Mouse (Mus musculus): ENCODE data around the gene Agrn. TPM values are rescaled to one million over a fixed set of nuclear protein-coding genes. Genes with fewer than 3 reads are reported as not detected.

The Agrn gene
- total and polyA plus RNA-seq, 3 experiments, result 1.7 to 10.6 (median 3.4) TPM

DNA sequence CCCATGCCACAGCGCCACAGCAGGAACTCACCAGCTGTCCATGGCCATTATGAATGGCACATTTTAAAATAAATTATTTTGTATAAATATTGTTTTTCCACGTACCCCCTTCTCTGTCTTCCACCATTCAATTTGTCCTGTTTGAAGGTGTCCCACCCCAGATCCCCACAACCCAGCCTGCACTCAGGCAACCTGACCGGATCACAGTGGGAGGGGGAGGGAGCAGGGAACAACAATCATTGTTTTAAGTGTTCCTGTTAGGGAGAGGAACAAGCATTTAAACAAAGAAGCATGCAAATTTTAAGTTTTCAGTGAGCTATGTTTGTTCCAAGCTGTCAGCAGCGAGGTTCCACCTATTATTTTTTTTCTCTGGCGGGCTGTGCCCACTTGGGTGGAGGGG, 64.0 kb downstream of the Agrn start:
- Histone ChIP-seq H3K27ac (ENCODE audit: insufficient read depth, low read depth) (no peak overlapping the region), H3K9ac (ENCODE audit: insufficient read depth, low read depth) (no peak overlapping the region), H3K79me2 (replicated peaks; ENCODE audit: control insufficient read depth, extremely low read depth, insufficient read depth, poor library complexity, severe bottlenecking) (no peaks in the 10 kb centered on the region), H3K4me3 (replicated peaks in 1 of 3; ENCODE audit: low read depth in 2 of 3, low read length in 2 of 3, poor library complexity in 1 of 3) (no peak overlapping the region), H3K36me3 (replicated peaks in 1 of 2; ENCODE audit: control insufficient read depth in 1 of 2, insufficient read depth in 1 of 2, low read length in 1 of 2) (peaks cover 0 to 7% of the 10 kb centered on the region in 2 experiments), H3K9me3 (replicated peaks; ENCODE audit: low read length) (no peaks in the 10 kb centered on the region), H3K27me3 (replicated peaks) (no peaks in the 10 kb centered on the region), H3K4me2 (ENCODE audit: insufficient read depth, low read depth, poor library complexity, severe bottlenecking) (no peak overlapping the region), H3K4me1 (ENCODE audit: control insufficient read depth in 1 of 2, insufficient read depth in 2 of 2) (peaks cover 0 to 11% of the 10 kb centered on the region in 2 experiments; a peak in 2 of 4 replicates)
- TF ChIP-seq SIN3A (IDR thresholded peaks at IDR 0.05; ENCODE audit: low read length) (no peak), SMC3 (IDR thresholded peaks at IDR 0.05; ENCODE audit: low read depth, low read length) (no peak), E2F4 (IDR thresholded peaks at IDR 0.05; ENCODE audit: insufficient replicate concordance, low read depth, low read length) (no peak), TBP (conservative IDR thresholded peaks at IDR 0.05; ENCODE audit: low read depth, low read length) (no peak), POLR2A (IDR thresholded peaks at IDR 0.05; ENCODE audit: low read depth, low read length) (no peak), RAD21 (IDR thresholded peaks at IDR 0.05; ENCODE audit: low read depth, low read length) (no peak), CHD1 (IDR thresholded peaks at IDR 0.05; ENCODE audit: low read depth, low read length) (no peak), IRF4 (IDR thresholded peaks at IDR 0.05; ENCODE audit: low read depth, low read length) (no peak)
- in situ Hi-C loops (cut with MboI; ENCODE audit: low pct_ligation_motif_present, low pct_unique_long_range_greater_than_20kb, low sequenced_read_pairs), result no loop called here
- DNase-seq (ENCODE audit: extremely low read depth), result no peak
- dilution Hi-C loops (cut with MboI; ENCODE audit: extremely low pct_ligation_motif_present, extremely low pct_unique_long_range_greater_than_20kb, low sequenced_read_pairs), result no loop called here

GRCm38 (mm10) chr4:156130940-156131339, 66.3 kb downstream of the Agrn start:
- H3K9ac ChIP-seq (ENCODE audit: insufficient read depth, low read depth), result no peak overlapping the region
- peaks cover 0 to 19% of the 10 kb centered on the region in 2 experiments; a peak in 2 of 4 replicates for H3K4me1 ChIP-seq (ENCODE audit: control insufficient read depth in 1 of 2, insufficient read depth in 2 of 2)
- in situ Hi-C loops (cut with MboI; ENCODE audit: low pct_ligation_motif_present, low pct_unique_long_range_greater_than_20kb, low sequenced_read_pairs), result no loop called here

GRCm38 (mm10) chr4:156130436-156130835, 66.9 kb downstream of the Agrn start, which contains the start of gene Rnf223:
Rnf223 (plus strand) TSS chr4:156130513.
- Histone ChIP-seq H3K27ac (ENCODE audit: insufficient read depth, low read depth) (no peak within 1 kb of the TSS), H3K79me2 (replicated peaks; ENCODE audit: control insufficient read depth, extremely low read depth, insufficient read depth, poor library complexity, severe bottlenecking) (no peaks in the 10 kb centered on the region), H3K27me3 (replicated peaks) (no peaks in the 10 kb centered on the region), H3K9ac (ENCODE audit: insufficient read depth, low read depth) (no peak within 1 kb of the TSS), H3K4me2 (ENCODE audit: insufficient read depth, low read depth, poor library complexity, severe bottlenecking) (no peak within 1 kb of the TSS), H3K4me1 (ENCODE audit: control insufficient read depth in 1 of 2, insufficient read depth in 2 of 2) (peaks cover 0 to 19% of the 10 kb centered on the region in 2 experiments; a peak in 2 of 4 replicates), H3K9me3 (replicated peaks; ENCODE audit: low read length) (no peaks in the 10 kb centered on the region), H3K4me3 (replicated peaks in 1 of 3; ENCODE audit: low read depth in 2 of 3, low read length in 2 of 3, poor library complexity in 1 of 3) (no peak within 1 kb of the TSS), H3K36me3 (replicated peaks in 1 of 2; ENCODE audit: control insufficient read depth in 1 of 2, insufficient read depth in 1 of 2, low read length in 1 of 2) (peaks cover 13 to 36% of the 10 kb centered on the region in 2 experiments)
- dilution Hi-C loops (cut with MboI; ENCODE audit: extremely low pct_ligation_motif_present, extremely low pct_unique_long_range_greater_than_20kb, low sequenced_read_pairs), result no loop called here
- DNase-seq (ENCODE audit: extremely low read depth), result no peak
- in situ Hi-C loops (cut with MboI; ENCODE audit: low pct_ligation_motif_present, low pct_unique_long_range_greater_than_20kb, low sequenced_read_pairs), result no loop called here
- TF ChIP-seq ETS1 (conservative IDR thresholded peaks at IDR 0.05; ENCODE audit: low read depth, low read length), result no peak
- TF ChIP-seq SMC3 (IDR thresholded peaks at IDR 0.05; ENCODE audit: low read depth, low read length), result no peak
- no peak for TF ChIP-seq TBP (conservative IDR thresholded peaks at IDR 0.05; ENCODE audit: low read depth, low read length)
- TF ChIP-seq IRF4 (IDR thresholded peaks at IDR 0.05; ENCODE audit: low read depth, low read length), result no peak
- no peak for TF ChIP-seq USF2 (conservative IDR thresholded peaks at IDR 0.05; ENCODE audit: low read depth, low read length)
- no peak for TF ChIP-seq RAD21 (IDR thresholded peaks at IDR 0.05; ENCODE audit: low read depth, low read length)
- no peak for TF ChIP-seq ELF1 (IDR thresholded peaks at IDR 0.05; ENCODE audit: low read depth, low read length)

More at GRCm38 (mm10) chr4:156130940-156131339, 66.3 kb downstream of the Agrn start:
- Histone ChIP-seq H3K27me3 (replicated peaks) (no peaks in the 10 kb centered on the region), H3K36me3 (replicated peaks in 1 of 2; ENCODE audit: control insufficient read depth in 1 of 2, insufficient read depth in 1 of 2, low read length in 1 of 2) (peaks cover 8 to 31% of the 10 kb centered on the region in 2 experiments), H3K4me3 (replicated peaks in 1 of 3; ENCODE audit: low read depth in 2 of 3, low read length in 2 of 3, poor library complexity in 1 of 3) (no peak overlapping the region), H3K4me2 (ENCODE audit: insufficient read depth, low read depth, poor library complexity, severe bottlenecking) (no peak overlapping the region), H3K9me3 (replicated peaks; ENCODE audit: low read length) (no peaks in the 10 kb centered on the region), H3K27ac (ENCODE audit: insufficient read depth, low read depth) (no peak overlapping the region), H3K79me2 (replicated peaks; ENCODE audit: control insufficient read depth, extremely low read depth, insufficient read depth, poor library complexity, severe bottlenecking) (no peaks in the 10 kb centered on the region)
- TF ChIP-seq NELFE (IDR thresholded peaks at IDR 0.05; ENCODE audit: low read depth, low read length) (no peak), CHD2 (IDR thresholded peaks at IDR 0.05; ENCODE audit: low read length) (no peak), E2F4 (IDR thresholded peaks at IDR 0.05; ENCODE audit: insufficient replicate concordance, low read depth, low read length) (no peak), BHLHE40 (IDR thresholded peaks at IDR 0.05; ENCODE audit: low read depth, low read length) (no peak), ZC3H11A (IDR thresholded peaks at IDR 0.05; ENCODE audit: low read depth, low read length) (no peak), MXI1 (IDR thresholded peaks at IDR 0.05; ENCODE audit: low read depth, low read length) (no peak), MEF2A (IDR thresholded peaks at IDR 0.05; ENCODE audit: borderline replicate concordance, low read depth, low read length) (no peak), SIN3A (IDR thresholded peaks at IDR 0.05; ENCODE audit: low read length) (no peak), GABPA (IDR thresholded peaks at IDR 0.05; ENCODE audit: insufficient replicate concordance, low read depth, low read length) (no peak), ZKSCAN1 (IDR thresholded peaks at IDR 0.05; ENCODE audit: borderline replicate concordance, low read depth, low read length) (no peak), RAD21 (IDR thresholded peaks at IDR 0.05; ENCODE audit: low read depth, low read length) (no peak), ZMIZ1 (IDR thresholded peaks at IDR 0.05; ENCODE audit: low read depth, low read length) (no peak), TCF12 (IDR thresholded peaks at IDR 0.05; ENCODE audit: low read depth, low read length) (no peak)
- no peak for DNase-seq (ENCODE audit: extremely low read depth)
- dilution Hi-C loops (cut with MboI; ENCODE audit: extremely low pct_ligation_motif_present, extremely low pct_unique_long_range_greater_than_20kb, low sequenced_read_pairs), result no loop called here
